Mouse (Mus musculus): Measurements from ENCODE around the gene Ptprg.

DNA sequence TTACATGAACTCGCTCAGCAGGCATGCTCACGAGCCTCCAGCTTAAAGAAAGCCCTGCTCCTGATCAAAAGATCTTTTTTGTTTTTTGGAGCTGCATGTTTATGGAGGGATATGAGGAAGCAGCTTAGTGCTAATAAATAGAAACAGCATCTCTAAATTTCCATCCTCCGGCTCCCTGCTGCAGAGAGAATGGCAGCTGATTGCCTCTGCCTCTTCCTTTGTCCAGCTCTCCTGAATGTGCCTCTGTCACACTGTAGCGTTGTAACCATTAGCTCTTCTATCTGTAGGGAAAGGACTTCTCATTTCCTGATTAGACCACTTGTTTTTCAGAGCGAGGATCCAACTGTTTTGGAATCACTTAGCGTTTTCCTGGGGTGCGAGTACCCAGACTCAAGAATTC is 382.4 kb downstream of the Ptprg start:
- TF ChIP-seq CTCF (IDR thresholded peaks at IDR 0.05; ENCODE audit: borderline replicate concordance, insufficient read depth, low read length) (no peak), POLR2A (IDR thresholded peaks at IDR 0.05; ENCODE audit: low read depth, low read length) (no peak)

Data from embryonic fibroblast, embryonic 13.5 days (primary cell).